13 mouse cellular contexts compared by ENCODE assay signal in the genomic region with DNA sequence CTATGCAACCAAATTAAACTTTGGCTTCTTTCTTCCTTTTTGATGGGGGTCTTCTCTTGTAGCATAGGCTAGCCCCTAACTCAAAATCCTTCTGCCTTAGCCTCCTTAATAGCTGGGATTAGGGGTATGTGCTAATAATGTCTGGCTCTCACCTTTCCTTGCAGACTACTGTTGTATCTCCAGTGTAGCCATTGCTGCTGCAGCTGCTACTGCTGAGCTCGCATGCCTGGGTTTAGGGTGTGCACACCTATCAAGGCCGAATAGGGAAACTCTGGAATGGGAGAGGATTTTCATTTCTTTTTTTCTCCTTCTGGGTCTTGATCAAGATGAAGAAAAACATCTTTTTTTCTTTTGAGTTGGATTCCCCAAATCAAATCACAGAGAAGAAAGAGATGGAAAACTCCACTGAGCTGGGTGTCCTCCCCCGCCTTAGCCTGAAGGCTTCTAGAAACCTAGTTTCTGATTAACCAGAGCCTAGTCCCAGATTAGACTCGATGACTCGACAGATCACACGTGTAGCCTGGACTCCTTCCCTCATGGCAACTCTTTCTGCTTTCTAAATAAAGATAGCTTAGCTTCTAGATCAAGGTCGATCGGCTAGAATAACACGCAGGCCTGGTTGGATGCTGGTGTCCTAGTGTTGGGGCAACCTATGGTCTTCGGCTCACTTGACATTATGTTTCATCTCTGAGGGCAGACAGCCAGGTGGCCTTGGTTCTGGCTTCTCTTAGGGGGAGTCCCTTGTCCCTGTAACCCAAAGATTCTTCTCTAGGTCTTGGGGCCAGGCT. TPM values are rescaled to one million over a fixed set of nuclear protein-coding genes. Genes with fewer than 3 reads are reported as not detected.
A peak's percentile ranks its signal among the peaks of the same experiment; 100 is the strongest.
DNase-seq lines count a peak whose midpoint lies in the region; ATAC-seq lines count a peak whose summit lies in the region.
"Had no signal": no experiment of that assay in that cellular context is flagged by ENCODE, and none has a peak within 500 bp of the region (broad histone marks: within the 10 kb centered on the region; RNA-seq: fewer than 3 reads in every experiment).

No protein-coding gene starts in this region.

- ATAC-seq in kidney, embryonic 15.5 days (replicated peaks; ENCODE audit: low FRiP score): no peak
- ATAC-seq in stomach, embryonic 16.5 days (ENCODE audit: insufficient read depth, low FRiP score): peak; percentile 40
- ATAC-seq: forebrain, postnatal 0 days had no signal

- H3K9me3 ChIP-seq in kidney, embryonic 15.5 days (replicated peaks): no peaks in the 10 kb centered on the region
- H3K9me3 ChIP-seq in stomach, embryonic 16.5 days (replicated peaks; ENCODE audit: control insufficient read depth, low read length): no peaks in the 10 kb centered on the region
- H3K9me3 ChIP-seq: hindbrain, embryonic 13.5 days; limb, embryonic 15.5 days; neural tube, embryonic 13.5 days had no signal

- peak; percentile 78 for DNase-seq in kidney, adult 11 months
- DNase-seq in gastrocnemius, postnatal 10 days: peak; percentile 25
- DNase-seq in kidney, adult 8-10 months: peak; percentile 73 to 84
- no peak for DNase-seq in cerebellum, postnatal 25 days
- no peak for DNase-seq in right cerebral cortex, postnatal 4 days
- DNase-seq: cerebellum, adult 8-10 months; forebrain, postnatal 0 days; retina, postnatal 1 day had no signal

- no peaks in the 10 kb centered on the region for H3K4me1 ChIP-seq in kidney, embryonic 15.5 days
- no peaks in the 10 kb centered on the region for H3K4me1 ChIP-seq in stomach, embryonic 16.5 days (ENCODE audit: control insufficient read depth, insufficient read depth, low read length)
- H3K4me1 ChIP-seq: hindbrain, embryonic 13.5 days; limb, embryonic 15.5 days; neural tube, embryonic 13.5 days had no signal

- H3K36me3 ChIP-seq in kidney, embryonic 15.5 days: no peaks in the 10 kb centered on the region
- H3K36me3 ChIP-seq in stomach, embryonic 16.5 days (ENCODE audit: control insufficient read depth, insufficient read depth, low read length): no peaks in the 10 kb centered on the region
- H3K36me3 ChIP-seq: hindbrain, embryonic 13.5 days; limb, embryonic 15.5 days; neural tube, embryonic 13.5 days had no signal

- H3K4me3 ChIP-seq in kidney, embryonic 15.5 days (replicated peaks): no peak overlapping the region
- no peak overlapping the region for H3K4me3 ChIP-seq in stomach, embryonic 16.5 days (replicated peaks; ENCODE audit: low read length)
- H3K4me3 ChIP-seq: hindbrain, embryonic 13.5 days; limb, embryonic 15.5 days; neural tube, embryonic 13.5 days had no signal

- no peak overlapping the region for H3K9ac ChIP-seq in kidney, embryonic 15.5 days
- no peak overlapping the region for H3K9ac ChIP-seq in stomach, embryonic 16.5 days (ENCODE audit: low read length)
- H3K9ac ChIP-seq: forebrain, postnatal 0 days; hindbrain, embryonic 13.5 days; limb, embryonic 15.5 days; neural tube, embryonic 13.5 days had no signal

- 73% methylated on average over 10 of the region's 10 CpGs for WGBS in kidney, embryonic 15.5 days
- 73% methylated on average over 10 of the region's 10 CpGs for WGBS in stomach, embryonic 16.5 days

- no peak overlapping the region for H3K4me2 ChIP-seq in kidney, embryonic 15.5 days
- no peak overlapping the region for H3K4me2 ChIP-seq in stomach, embryonic 16.5 days (ENCODE audit: low read depth, low read length)
- H3K4me2 ChIP-seq: hindbrain, embryonic 13.5 days; limb, embryonic 15.5 days; neural tube, embryonic 13.5 days had no signal

- H3K27ac ChIP-seq in kidney, embryonic 15.5 days: no peak overlapping the region
- H3K27ac ChIP-seq in stomach, embryonic 16.5 days (ENCODE audit: low read length): no peak overlapping the region
- H3K27ac ChIP-seq: hindbrain, embryonic 13.5 days; limb, embryonic 15.5 days; neural tube, embryonic 13.5 days had no signal

- H3K27me3 ChIP-seq in kidney, embryonic 15.5 days: no peaks in the 10 kb centered on the region
- H3K27me3 ChIP-seq in stomach, embryonic 16.5 days (ENCODE audit: control insufficient read depth, insufficient read depth, low read length): no peaks in the 10 kb centered on the region
- H3K27me3 ChIP-seq: hindbrain, embryonic 13.5 days; limb, embryonic 15.5 days; neural tube, embryonic 13.5 days had no signal

RNA-seq across cellular contexts. Expression of a gene that starts 29.4 kb away (rescaled TPM):
- polyA plus RNA-seq in kidney, embryonic 15.5 days (2015; fragmentation: Nextera tagmentation; extraction: Ambion mirVana): 68.4 and 76.6 TPM in 2 replicates
- 10 to 100 TPM; 45.3 to 63.2 TPM for total RNA-seq in gastrocnemius, postnatal 10 days (2021)
- 66.8 and 74.2 TPM in 2 replicates for polyA plus RNA-seq in stomach, embryonic 16.5 days (2015; fragmentation: Nextera tagmentation; extraction: Ambion mirVana)

Comparison
In these comparisons a context has a peak if more than half of its experiments do, and no peak if none do; other contexts are left out.
1. DNase-seq: peak in kidney, adult 11 months (single experiment), gastrocnemius, postnatal 10 days (single experiment) and kidney, adult 8-10 months (2 of 2); none in cerebellum, postnatal 25 days (0 of 2) and right cerebral cortex, postnatal 4 days (single experiment).